Mouse (Mus musculus): ENCODE results near the gene Msi2.

Msi2 gene

GRCm38 (mm10) chr11:88448571-88448970 lies 269.7 kb downstream of the Msi2 start:
- DNase-seq (ENCODE audit: low spot score in 2 of 2): peak in 1 of 2 experiments; percentile 11

GRCm38 (mm10) chr11:88447350-88447749 lies 271.0 kb downstream of the Msi2 start:
- DNase-seq (ENCODE audit: low spot score in 2 of 2): no peak

GRCm38 (mm10) chr11:88443905-88444304 lies 274.4 kb downstream of the Msi2 start:
- DNase-seq (ENCODE audit: low spot score in 2 of 2): no peak

- no peak for DNase-seq (ENCODE audit: low spot score in 2 of 2)
Measured at GRCm38 (mm10) chr11:88443291-88443690, 275.0 kb downstream of the Msi2 start.

- DNase-seq (ENCODE audit: low spot score in 2 of 2): no peak
Measured at GRCm38 (mm10) chr11:88441871-88442740, 276.2 kb downstream of the Msi2 start.

GRCm38 (mm10) chr11:88438659-88439058 lies 279.7 kb downstream of the Msi2 start:
- DNase-seq (ENCODE audit: low spot score in 2 of 2): no peak

GRCm38 (mm10) chr11:88436596-88436995 lies 281.7 kb downstream of the Msi2 start:
- no peak for DNase-seq (ENCODE audit: low spot score in 2 of 2)

- no peak for DNase-seq (ENCODE audit: low spot score in 2 of 2)
Measured at GRCm38 (mm10) chr11:88435543-88435942, 282.8 kb downstream of the Msi2 start.

- DNase-seq (ENCODE audit: low spot score in 2 of 2): no peak
Measured at GRCm38 (mm10) chr11:88431363-88432269, 286.7 kb downstream of the Msi2 start.

- DNase-seq (ENCODE audit: low spot score in 2 of 2): no peak
Measured at GRCm38 (mm10) chr11:88430292-88430691, 288.0 kb downstream of the Msi2 start.

GRCm38 (mm10) chr11:88429680-88430079 lies 288.6 kb downstream of the Msi2 start:
- DNase-seq (ENCODE audit: low spot score in 2 of 2): no peak

- DNase-seq (ENCODE audit: low spot score in 2 of 2): no peak
Measured at GRCm38 (mm10) chr11:88425631-88426101, 292.6 kb downstream of the Msi2 start.

GRCm38 (mm10) chr11:88424034-88424767 lies 294.1 kb downstream of the Msi2 start:
- no peak for DNase-seq (ENCODE audit: low spot score in 2 of 2)

- DNase-seq (ENCODE audit: low spot score in 2 of 2): no peak
Measured at GRCm38 (mm10) chr11:88421057-88421578, 297.2 kb downstream of the Msi2 start.

- no peak for DNase-seq (ENCODE audit: low spot score in 2 of 2)
Measured at GRCm38 (mm10) chr11:88419657-88420366, 298.5 kb downstream of the Msi2 start.

GRCm38 (mm10) chr11:88419064-88419463 lies 299.2 kb downstream of the Msi2 start:
- DNase-seq (ENCODE audit: low spot score in 2 of 2): no peak

- DNase-seq (ENCODE audit: low spot score in 2 of 2): no peak
Measured at GRCm38 (mm10) chr11:88414157-88414870, 304.0 kb downstream of the Msi2 start.

- no peak for DNase-seq (ENCODE audit: low spot score in 2 of 2)
Measured at GRCm38 (mm10) chr11:88412423-88413094, 305.8 kb downstream of the Msi2 start.

- DNase-seq (ENCODE audit: low spot score in 2 of 2): no peak
Measured at GRCm38 (mm10) chr11:88408305-88408704, 310.0 kb downstream of the Msi2 start.
